Mouse (Mus musculus) embryonic fibroblast, embryonic 13.5 days (primary cell): ENCODE data around the gene Hdhd5.

ENCODE experiments used
- CTCF ChIP-seq: IDR thresholded peaks from 2 replicates; pipeline ENCODE4 v1.5.1; 2011; ENCODE audit warnings: mild to moderate bottlenecking, control low read depth, low read length, moderate library complexity, borderline replicate concordance; ENCODE audit not compliant: insufficient read depth
- POLR2A ChIP-seq: IDR thresholded peaks from 2 replicates; pipeline ENCODE4 v1.6.1; 2011; ENCODE audit warnings: low read depth, mild to moderate bottlenecking, control low read depth, low read length, moderate library complexity

GRCm38 (mm10) chr6:120470666-120471065, 60.5 kb downstream of the Hdhd5 start:
- no peak for TF ChIP-seq CTCF
- no peak for TF ChIP-seq POLR2A
